Mouse (Mus musculus): ENCODE data around the gene Mettl8. TPM values are rescaled to one million over a fixed set of nuclear protein-coding genes. Genes with fewer than 3 reads are reported as not detected.

The Mettl8 gene
- polyA plus RNA-seq, 1 experiment from 2014 or later = 14.3 TPM

Other genes with a start within 250 kb of the Mettl8 start
- 30.6 and 34.5 TPM in 2 replicates for gene Tlk1, start 229.9 kb downstream of the Mettl8 start, polyA plus RNA-seq (2015; fragmentation: Nextera tagmentation; extraction: Ambion mirVana)
- 26.7 and 30.5 TPM in 2 replicates for gene Dcaf17, start 255 bp downstream of the Mettl8 start, polyA plus RNA-seq (2015; fragmentation: Nextera tagmentation; extraction: Ambion mirVana)
- gene Cybrd1, start 62.3 kb upstream of the Mettl8 start, polyA plus RNA-seq (2015; fragmentation: Nextera tagmentation; extraction: Ambion mirVana) = 8.1 and 8.2 TPM in 2 replicates
- gene Dync1i2, start 156.1 kb upstream of the Mettl8 start, polyA plus RNA-seq (2015; fragmentation: Nextera tagmentation; extraction: Ambion mirVana) = 99.0 and 104 TPM in 2 replicates

Measured in limb, embryonic 13.5 days (tissue).